Mouse (Mus musculus) forebrain, embryonic 11.5 days (tissue): ENCODE results near the gene Actn4. TPM values are rescaled to one million over a fixed set of nuclear protein-coding genes. Genes with fewer than 3 reads are reported as not detected.

Experiments used
- ATAC-seq: fragments of 200-750 bp; cut with Nextera tagmentation; replicated peaks from 2 replicates; pipeline ENCODE4 v1.8.0; 2017; ENCODE audit warnings: moderate TSS enrichment; ENCODE audit not compliant: low FRiP score
- DNase-seq: peaks from one replicate; pipeline ENCODE4 v3.0.0-alpha.2; 2017; ENCODE audit warnings: low spot score
- H3K27ac ChIP-seq: fragments of 300-500 bp; sonication (generic); 2 replicates; pipeline ENCODE4 v1.5.1; 2014; ENCODE audit warnings: low read depth, low read length
- H3K27me3 ChIP-seq: fragments of 300-500 bp; sonication (generic); 2 replicates; pipeline ENCODE4 v1.6.1; 2014; ENCODE audit warnings: mild to moderate bottlenecking, low read length, mixed read lengths; ENCODE audit not compliant: control insufficient read depth, insufficient read depth
- H3K36me3 ChIP-seq: fragments of 300-500 bp; sonication (generic); 2 replicates; pipeline ENCODE4 v1.6.1; 2014; ENCODE audit warnings: mild to moderate bottlenecking, low read length, moderate library complexity, mixed read lengths; ENCODE audit not compliant: control insufficient read depth, insufficient read depth
- H3K4me1 ChIP-seq: fragments of 300-500 bp; sonication (generic); replicated peaks from 2 replicates; pipeline ENCODE4 v1.6.1; 2014; ENCODE audit warnings: low read length, mixed read lengths; ENCODE audit not compliant: control insufficient read depth, insufficient read depth
- H3K4me2 ChIP-seq: fragments of 300-500 bp; sonication (generic); 2 replicates; pipeline ENCODE4 v1.6.1; 2014; ENCODE audit warnings: low read depth, mild to moderate bottlenecking, low read length, moderate library complexity, mixed read lengths; ENCODE audit not compliant: severe bottlenecking
- H3K4me3 ChIP-seq: fragments of 300-500 bp; sonication (generic); 2 replicates; pipeline ENCODE4 v1.5.1; 2014; ENCODE audit warnings: low read depth, low read length
- H3K9ac ChIP-seq: fragments of 300-500 bp; sonication (generic); 2 replicates; pipeline ENCODE4 v1.6.1; 2014; ENCODE audit warnings: low read length
- H3K9me3 ChIP-seq: fragments of 300-500 bp; sonication (generic); 2 replicates; pipeline ENCODE4 v1.6.1; 2016; ENCODE audit warnings: low read length, mixed read lengths; ENCODE audit not compliant: control insufficient read depth
- WGBS: fragments of 180-500 bp; shearing (Covaris S2); extraction: QIAGEN DNeasy Blood & Tissue Kit; methylation state at CpG from one replicate; pipeline ENCODE4 v1.1.7; 2014; 5-methylcytosine and 5-hydroxymethylcytosine counted together
- polyA plus RNA-seq: library from polyadenylated mRNA; unstranded; fragments of >200 nt; fragmentation: Nextera tagmentation; extraction: Ambion mirVana; gene quantifications from 2 replicates; pipeline ENCODE4 v1.2.1, GENCODE M21; 2014

The Actn4 gene
- polyA plus RNA-seq, 1 experiment from 2014 or later = 182 TPM

DNA sequence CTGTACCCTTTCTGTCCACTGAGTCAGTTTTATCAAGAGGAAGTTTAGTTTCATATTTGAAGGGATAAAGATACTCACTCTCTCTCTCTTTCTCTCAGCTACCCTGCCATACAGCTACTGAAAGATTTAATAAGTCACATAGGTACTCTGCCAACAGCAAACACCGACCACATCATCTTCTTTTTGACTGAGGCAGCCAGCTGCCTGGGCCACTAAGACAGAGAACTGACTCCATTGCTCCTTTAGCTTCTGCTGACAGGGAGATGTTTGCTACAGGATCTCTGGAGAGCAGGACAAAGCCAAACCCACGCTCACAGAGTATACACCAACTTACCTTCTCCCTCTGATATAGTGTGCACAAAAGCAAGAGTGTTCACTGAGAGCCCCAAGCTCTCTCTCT lies 12.8 kb downstream of the Actn4 start:
- Histone ChIP-seq H3K9me3 (no peaks in the 10 kb centered on the region), H3K36me3 (no peaks in the 10 kb centered on the region), H3K4me1 (peaks cover 29% of the 10 kb centered on the region), H3K9ac (no peak overlapping the region), H3K27me3 (no peaks in the 10 kb centered on the region), H3K4me3 (no peak overlapping the region), H3K4me2 (no peak overlapping the region), H3K27ac (no peak overlapping the region)
- 79% methylated on average over 2 of the region's 2 CpGs for WGBS
- ATAC-seq (no peak), DNase-seq (no peak)

DNA sequence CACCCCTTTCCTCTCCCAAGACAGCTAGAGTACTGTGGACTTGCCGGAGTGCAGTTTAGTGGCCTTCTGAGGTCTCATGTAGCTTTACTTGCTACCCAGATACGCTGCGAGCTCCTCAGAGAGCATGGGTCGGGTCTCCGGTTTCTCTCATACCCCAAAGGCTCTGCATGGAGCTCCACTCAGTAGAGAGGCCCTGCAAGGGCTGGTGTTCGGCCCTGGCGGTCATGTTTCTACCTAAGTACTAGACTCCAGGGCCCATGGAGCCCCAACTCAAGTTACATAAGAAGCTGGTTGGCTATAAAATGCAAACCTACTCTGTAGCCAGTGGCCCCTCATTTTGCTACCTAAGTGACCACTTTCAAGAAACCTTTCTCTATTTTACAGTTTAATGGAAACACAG lies 13.4 kb downstream of the Actn4 start:
- WGBS = 89% methylated on average over 7 of the region's 7 CpGs
- no peak overlapping the region for H3K4me3 ChIP-seq
- no peaks in the 10 kb centered on the region for H3K36me3 ChIP-seq
- no peak overlapping the region for H3K9ac ChIP-seq
- no peaks in the 10 kb centered on the region for H3K27me3 ChIP-seq
- DNase-seq (no peak), ATAC-seq (no peak)
- H3K27ac ChIP-seq = no peak overlapping the region
- no peaks in the 10 kb centered on the region for H3K9me3 ChIP-seq
- H3K4me2 ChIP-seq = no peak overlapping the region
- H3K4me1 ChIP-seq = peaks cover 25% of the 10 kb centered on the region

DNA sequence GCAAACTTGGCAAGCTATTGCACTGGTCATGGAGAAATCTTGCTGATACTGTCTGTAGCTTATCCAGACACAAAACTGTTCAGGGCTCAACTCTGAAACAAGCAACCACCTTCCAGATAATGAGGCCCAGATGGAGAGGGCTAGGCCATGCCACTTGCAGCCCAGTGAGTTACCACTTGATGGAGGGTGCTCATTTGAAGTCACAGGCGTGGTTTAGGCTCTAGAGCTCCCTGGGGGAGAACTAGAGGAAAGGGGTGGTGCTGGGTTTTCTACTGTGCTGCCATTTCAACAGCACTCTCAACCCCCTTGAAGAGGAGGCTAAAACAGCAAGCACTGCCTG lies 15.9 kb downstream of the Actn4 start:
- no peak overlapping the region for H3K4me3 ChIP-seq
- no peaks in the 10 kb centered on the region for H3K36me3 ChIP-seq
- ATAC-seq = no peak
- peak overlapping the region; percentile 9; the same call in 1 of the 2 replicates for H3K27ac ChIP-seq
- H3K4me2 ChIP-seq = no peak overlapping the region
- no peaks in the 10 kb centered on the region for H3K9me3 ChIP-seq
- peaks cover 14% of the 10 kb centered on the region for H3K4me1 ChIP-seq
- 23% methylated on average over 1 of the region's 1 CpGs for WGBS
- no peak overlapping the region for H3K9ac ChIP-seq
- no peaks in the 10 kb centered on the region for H3K27me3 ChIP-seq
- no peak for DNase-seq

DNA sequence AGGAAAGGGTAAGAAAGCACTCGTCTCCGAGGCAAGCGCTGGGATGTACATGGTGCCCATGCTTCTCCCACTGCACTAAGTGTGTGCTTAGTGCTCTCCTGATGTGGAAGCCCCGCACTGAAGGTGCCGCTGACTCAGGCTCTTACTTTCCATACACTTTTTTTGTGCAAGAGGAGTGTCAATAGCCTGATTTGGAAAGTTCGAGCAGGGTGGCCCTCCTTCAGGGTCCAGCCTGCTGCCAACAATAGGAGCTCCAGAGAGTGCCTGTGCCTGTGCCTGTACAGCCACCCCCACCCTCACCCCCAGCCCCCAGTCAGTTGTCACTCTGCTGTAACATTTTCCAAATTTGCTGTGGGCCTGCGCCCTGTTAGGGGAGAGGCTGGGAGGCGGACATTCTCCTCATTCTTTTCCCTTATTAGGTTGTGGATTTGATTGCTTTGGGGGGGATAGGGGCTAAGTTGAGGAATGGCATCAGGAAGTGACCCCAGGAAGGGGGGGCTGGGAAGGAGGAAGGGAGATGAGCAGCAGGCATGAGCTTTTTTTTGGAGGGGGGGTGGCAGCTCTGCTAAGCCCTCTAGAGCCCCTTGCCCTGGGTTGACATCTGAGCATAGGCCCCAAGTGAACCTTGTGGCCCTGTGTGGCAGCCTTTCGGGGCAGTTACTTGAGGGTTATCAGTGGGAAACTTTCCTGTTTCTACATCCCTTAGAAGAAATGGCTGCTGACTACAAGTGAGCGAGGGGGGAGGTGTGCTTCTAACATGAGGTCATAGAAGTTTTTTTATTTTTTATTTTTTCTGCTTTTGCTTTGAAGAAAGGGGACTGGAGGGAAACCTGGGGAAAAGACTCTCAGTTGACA lies 16.5 kb downstream of the Actn4 start:
- peak overlapping the region; percentile 14; the same call in 1 of the 2 replicates for H3K9ac ChIP-seq
- H3K4me1 ChIP-seq = peaks cover 14% of the 10 kb centered on the region
- peak; percentile 63 for ATAC-seq
- peak overlapping the region; percentile 61 for H3K27ac ChIP-seq
- H3K4me3 ChIP-seq = no peak overlapping the region
- no peaks in the 10 kb centered on the region for H3K27me3 ChIP-seq
- WGBS = 22% methylated on average over 10 of the region's 10 CpGs
- H3K36me3 ChIP-seq = no peaks in the 10 kb centered on the region
- H3K9me3 ChIP-seq = no peaks in the 10 kb centered on the region
- H3K4me2 ChIP-seq = peak overlapping the region; percentile 6; the same call in 1 of the 2 replicates
- peak; percentile 73 for DNase-seq

DNA sequence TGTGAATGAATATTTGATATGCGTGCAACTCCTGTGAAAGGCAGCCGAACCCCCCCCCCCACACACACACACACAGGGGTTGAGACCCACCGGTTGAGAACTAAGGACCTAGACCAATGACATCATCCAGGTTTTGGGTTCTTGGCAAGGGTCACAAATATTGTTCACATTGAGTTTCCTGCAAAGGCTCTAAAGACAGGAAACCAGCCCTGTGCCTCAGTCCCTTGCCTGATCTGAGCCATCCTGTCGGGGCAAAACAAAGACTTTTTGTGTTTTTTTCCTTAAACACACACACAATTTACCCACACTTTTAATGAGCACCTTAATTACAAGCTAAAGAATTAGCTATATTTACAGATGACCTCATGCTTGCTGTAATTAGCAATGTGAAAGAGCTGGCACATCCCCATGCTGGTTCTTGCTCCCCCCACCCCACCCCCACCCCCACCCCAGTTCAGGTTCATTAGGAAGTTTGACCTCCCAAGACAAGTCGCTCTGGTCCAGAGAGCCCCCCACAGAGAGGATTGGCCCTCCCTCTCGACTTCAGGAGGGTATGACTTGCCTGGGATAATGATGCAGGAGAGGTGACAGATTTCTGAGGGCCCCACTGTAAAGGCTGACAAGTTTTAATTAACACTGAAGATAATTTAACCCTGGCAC lies 17.3 kb downstream of the Actn4 start:
- Histone ChIP-seq H3K27me3 (no peaks in the 10 kb centered on the region), H3K9me3 (no peaks in the 10 kb centered on the region), H3K27ac (peak overlapping the region; percentile 54), H3K9ac (no peak overlapping the region), H3K4me1 (peaks cover 14% of the 10 kb centered on the region), H3K4me3 (no peak overlapping the region), H3K4me2 (no peak overlapping the region), H3K36me3 (no peaks in the 10 kb centered on the region)
- ATAC-seq = peak; percentile 62
- 34% methylated on average over 6 of the region's 6 CpGs for WGBS
- peak; percentile 68 for DNase-seq

DNA sequence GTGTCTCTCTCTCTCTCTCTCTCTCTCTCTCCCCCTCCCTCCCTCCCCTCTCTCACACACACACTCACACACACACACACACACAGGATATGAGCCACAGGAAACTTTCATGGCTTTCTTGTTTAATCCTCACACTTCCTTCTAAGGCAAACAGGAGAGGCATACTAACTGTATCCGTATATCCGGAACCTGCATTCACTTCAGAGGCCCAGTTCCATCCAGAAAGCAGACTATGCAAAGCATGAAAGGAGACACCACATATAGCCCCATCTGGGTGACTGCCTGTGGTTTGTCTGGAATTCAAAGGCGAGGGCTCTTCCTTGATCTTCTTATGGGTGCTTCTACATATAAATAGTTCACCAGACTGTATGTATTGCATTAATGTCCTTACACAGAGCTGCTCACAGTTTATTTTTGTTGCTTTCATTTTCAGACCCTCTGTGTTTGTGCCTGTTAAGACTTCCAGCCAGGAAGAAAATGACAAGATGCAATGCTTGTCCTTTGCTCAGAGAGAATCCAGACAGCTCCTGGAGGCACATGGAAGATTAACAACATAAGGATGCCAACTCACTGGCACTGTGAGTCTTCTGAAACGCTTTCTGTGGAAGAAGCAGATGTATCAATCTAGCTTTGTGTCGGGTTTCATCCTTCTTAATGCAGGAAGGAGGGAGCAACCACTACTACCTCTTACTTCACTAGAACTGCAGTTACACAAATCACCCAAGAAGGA lies 18.5 kb downstream of the Actn4 start:
- Histone ChIP-seq H3K27me3 (no peaks in the 10 kb centered on the region), H3K4me1 (peaks cover 16% of the 10 kb centered on the region), H3K36me3 (no peaks in the 10 kb centered on the region), H3K9me3 (no peaks in the 10 kb centered on the region), H3K27ac (no peak overlapping the region; the same call in 1 of the 2 replicates), H3K9ac (no peak overlapping the region), H3K4me2 (no peak overlapping the region), H3K4me3 (no peak overlapping the region)
- DNase-seq (no peak), ATAC-seq (no peak)
- 89% methylated on average over 5 of the region's 5 CpGs for WGBS

DNA sequence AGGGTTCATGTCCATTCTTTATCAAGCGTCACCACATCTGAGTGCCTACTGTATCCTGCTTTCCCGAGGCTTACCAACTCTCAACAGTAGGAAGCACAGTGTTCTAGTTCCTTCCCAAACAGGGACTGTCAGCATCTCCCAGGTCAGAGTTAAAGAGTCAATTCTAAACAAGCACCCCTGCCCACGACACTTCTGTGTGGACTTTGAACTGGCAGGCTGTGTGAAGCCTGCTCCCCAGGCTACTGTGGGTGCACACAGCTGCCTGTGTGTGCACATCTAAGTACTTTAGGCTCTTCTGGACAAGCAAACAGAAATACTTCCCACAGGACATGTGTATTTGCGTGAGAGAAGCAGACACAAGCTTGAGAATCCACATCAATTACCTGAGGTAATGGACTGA lies 20.6 kb downstream of the Actn4 start:
- Histone ChIP-seq H3K4me1 (peaks cover 13% of the 10 kb centered on the region), H3K36me3 (no peaks in the 10 kb centered on the region), H3K4me2 (no peak overlapping the region), H3K9ac (no peak overlapping the region), H3K27ac (no peak overlapping the region), H3K9me3 (no peaks in the 10 kb centered on the region), H3K27me3 (no peaks in the 10 kb centered on the region), H3K4me3 (no peak overlapping the region)
- WGBS = 88% methylated on average over 4 of the region's 4 CpGs
- ATAC-seq = no peak
- no peak for DNase-seq

DNA sequence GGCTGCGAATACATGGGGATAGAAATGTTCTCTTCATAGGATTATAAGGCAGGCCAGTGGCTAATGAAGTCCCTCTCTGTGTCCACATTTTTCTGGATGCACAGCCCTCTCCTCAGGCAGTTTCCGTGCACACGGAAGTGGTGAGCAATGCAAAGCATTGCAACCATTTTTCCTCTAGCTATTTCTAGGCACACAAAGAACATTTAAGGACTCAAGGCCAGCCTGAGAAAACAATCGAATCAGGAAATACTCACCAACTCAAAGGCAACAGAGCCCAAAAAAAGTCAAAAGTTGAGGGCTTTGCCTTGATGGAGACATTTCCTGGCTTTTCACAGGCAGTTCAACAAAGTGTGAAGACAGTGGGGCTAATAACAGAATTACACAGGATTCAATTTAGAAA lies 21.0 kb downstream of the Actn4 start:
- Histone ChIP-seq H3K27ac (no peak overlapping the region), H3K4me1 (peaks cover 10% of the 10 kb centered on the region)
- WGBS = 85% methylated on average over 4 of the region's 4 CpGs

More for the DNA sequence above, 21.0 kb downstream of the Actn4 start:
- Histone ChIP-seq H3K36me3 (no peaks in the 10 kb centered on the region; the same call in 1 of the 2 replicates), H3K4me3 (no peak overlapping the region), H3K4me2 (no peak overlapping the region), H3K27me3 (no peaks in the 10 kb centered on the region), H3K9me3 (no peaks in the 10 kb centered on the region), H3K9ac (no peak overlapping the region)
- DNase-seq = no peak
- ATAC-seq = no peak
